Mouse (Mus musculus): ENCODE measurements at regions not wholly inside any gene's neighbourhood (a gene's known extent, or its start where the extent isn't known, plus 50 kb on each side); places are given as distances from the start of the nearest gene placed in this dataset.
"Not testable (repeated sequence)": the region's sequence is repeated elsewhere in the genome, so short reads cannot be mapped to it uniquely, and the experiment has no call there.

GRCm38 (mm10) chr12:32434506-32435002, 56.0 kb downstream of the Ccdc71l start:
- H3K9me3 ChIP-seq (ENCODE audit: control insufficient read depth, low read length), result no peaks in the 10 kb centered on the region
- ATAC-seq, result no peak
- H3K4me2 ChIP-seq (ENCODE audit: low read depth, low read length), result no peak overlapping the region
- no peaks in the 10 kb centered on the region for H3K36me3 ChIP-seq (ENCODE audit: control insufficient read depth, insufficient read depth, low read length)
- no peaks in the 10 kb centered on the region for H3K4me1 ChIP-seq (ENCODE audit: control insufficient read depth, insufficient read depth, low read length)
- no peak overlapping the region for H3K9ac ChIP-seq (ENCODE audit: low read depth, low read length)
- H3K27ac ChIP-seq (ENCODE audit: low read length), result no peak overlapping the region
- no peak overlapping the region for H3K4me3 ChIP-seq (ENCODE audit: low read length)
- H3K27me3 ChIP-seq (replicated peaks; ENCODE audit: control insufficient read depth, insufficient read depth, low read length), result no peaks in the 10 kb centered on the region

GRCm38 (mm10) chr12:32435126-32435525, 56.6 kb downstream of the Ccdc71l start:
- 47% methylated on average over 1 of the region's 1 CpGs for WGBS

GRCm38 (mm10) chr12:32438209-32438608, 59.7 kb downstream of the Ccdc71l start:
- 73% methylated on average over 1 of the region's 1 CpGs for WGBS

More at GRCm38 (mm10) chr12:32435126-32435525, 56.6 kb downstream of the Ccdc71l start:
- Histone ChIP-seq H3K27ac (ENCODE audit: low read length) (no peak overlapping the region), H3K9me3 (ENCODE audit: control insufficient read depth, low read length) (no peaks in the 10 kb centered on the region), H3K4me1 (ENCODE audit: control insufficient read depth, insufficient read depth, low read length) (no peaks in the 10 kb centered on the region), H3K4me2 (ENCODE audit: low read depth, low read length) (no peak overlapping the region), H3K27me3 (replicated peaks; ENCODE audit: control insufficient read depth, insufficient read depth, low read length) (no peaks in the 10 kb centered on the region), H3K4me3 (ENCODE audit: low read length) (no peak overlapping the region), H3K36me3 (ENCODE audit: control insufficient read depth, insufficient read depth, low read length) (no peaks in the 10 kb centered on the region), H3K9ac (ENCODE audit: low read depth, low read length) (no peak overlapping the region)
- ATAC-seq, result no peak

GRCm38 (mm10) chr12:32444770-32445169, 66.3 kb downstream of the Ccdc71l start:
- Histone ChIP-seq H3K36me3 (ENCODE audit: control insufficient read depth, insufficient read depth, low read length) (no peaks in the 10 kb centered on the region), H3K9ac (ENCODE audit: low read depth, low read length) (no peak overlapping the region), H3K4me1 (ENCODE audit: control insufficient read depth, insufficient read depth, low read length) (no peaks in the 10 kb centered on the region), H3K27me3 (replicated peaks; ENCODE audit: control insufficient read depth, insufficient read depth, low read length) (no peaks in the 10 kb centered on the region), H3K9me3 (ENCODE audit: control insufficient read depth, low read length) (no peaks in the 10 kb centered on the region), H3K4me2 (ENCODE audit: low read depth, low read length) (no peak overlapping the region), H3K4me3 (ENCODE audit: low read length) (no peak overlapping the region), H3K27ac (ENCODE audit: low read length) (no peak overlapping the region; the same call in 1 of the 2 replicates)
- ATAC-seq, result peak; percentile 32; the same call in 1 of the 2 replicates
- WGBS, result 66% methylated on average over 4 of the region's 4 CpGs

More at GRCm38 (mm10) chr12:32438209-32438608, 59.7 kb downstream of the Ccdc71l start:
- Histone ChIP-seq H3K4me2 (ENCODE audit: low read depth, low read length) (no peak overlapping the region), H3K4me3 (ENCODE audit: low read length) (no peak overlapping the region), H3K36me3 (ENCODE audit: control insufficient read depth, insufficient read depth, low read length) (no peaks in the 10 kb centered on the region), H3K27ac (ENCODE audit: low read length) (no peak overlapping the region), H3K4me1 (ENCODE audit: control insufficient read depth, insufficient read depth, low read length) (no peaks in the 10 kb centered on the region), H3K9ac (ENCODE audit: low read depth, low read length) (no peak overlapping the region), H3K27me3 (replicated peaks; ENCODE audit: control insufficient read depth, insufficient read depth, low read length) (no peaks in the 10 kb centered on the region), H3K9me3 (ENCODE audit: control insufficient read depth, low read length) (no peaks in the 10 kb centered on the region)
- no peak for ATAC-seq

- H3K27ac ChIP-seq (ENCODE audit: low read length), result peak overlapping the region; percentile 51; the same call in 1 of the 2 replicates
- no peaks in the 10 kb centered on the region for H3K4me1 ChIP-seq (ENCODE audit: control insufficient read depth, insufficient read depth, low read length)
- peak; percentile 92 for ATAC-seq
- no peak overlapping the region for H3K4me2 ChIP-seq (ENCODE audit: low read depth, low read length)
- no peaks in the 10 kb centered on the region for H3K9me3 ChIP-seq (ENCODE audit: control insufficient read depth, low read length)
- H3K27me3 ChIP-seq (replicated peaks; ENCODE audit: control insufficient read depth, insufficient read depth, low read length), result no peaks in the 10 kb centered on the region
- H3K4me3 ChIP-seq (ENCODE audit: low read length), result no peak overlapping the region
- H3K9ac ChIP-seq (ENCODE audit: low read depth, low read length), result no peak overlapping the region
- H3K36me3 ChIP-seq (ENCODE audit: control insufficient read depth, insufficient read depth, low read length), result no peaks in the 10 kb centered on the region
Measured at GRCm38 (mm10) chr12:32445874-32446273, 67.4 kb downstream of the Ccdc71l start.

GRCm38 (mm10) chr12:32449373-32449772, 70.9 kb downstream of the Ccdc71l start:
- no peaks in the 10 kb centered on the region for H3K4me1 ChIP-seq (ENCODE audit: control insufficient read depth, insufficient read depth, low read length)
- H3K27me3 ChIP-seq (replicated peaks; ENCODE audit: control insufficient read depth, insufficient read depth, low read length), result no peaks in the 10 kb centered on the region
- H3K36me3 ChIP-seq (ENCODE audit: control insufficient read depth, insufficient read depth, low read length), result no peaks in the 10 kb centered on the region
- H3K9ac ChIP-seq (ENCODE audit: low read depth, low read length), result no peak overlapping the region
- no peaks in the 10 kb centered on the region for H3K9me3 ChIP-seq (ENCODE audit: control insufficient read depth, low read length)
- H3K4me2 ChIP-seq (ENCODE audit: low read depth, low read length), result no peak overlapping the region
- H3K27ac ChIP-seq (ENCODE audit: low read length), result no peak overlapping the region
- H3K4me3 ChIP-seq (ENCODE audit: low read length), result no peak overlapping the region
- ATAC-seq, result no peak

GRCm38 (mm10) chr12:32451226-32451625, 72.7 kb downstream of the Ccdc71l start:
- H3K9ac ChIP-seq (ENCODE audit: low read depth, low read length), result no peak overlapping the region
- H3K4me3 ChIP-seq (ENCODE audit: low read length), result no peak overlapping the region
- no peaks in the 10 kb centered on the region for H3K9me3 ChIP-seq (ENCODE audit: control insufficient read depth, low read length)
- no peak overlapping the region for H3K4me2 ChIP-seq (ENCODE audit: low read depth, low read length)
- ATAC-seq, result no peak
- no peaks in the 10 kb centered on the region for H3K4me1 ChIP-seq (ENCODE audit: control insufficient read depth, insufficient read depth, low read length)
- H3K36me3 ChIP-seq (ENCODE audit: control insufficient read depth, insufficient read depth, low read length), result no peaks in the 10 kb centered on the region
- 43% methylated on average over 1 of the region's 1 CpGs for WGBS
- no peak overlapping the region for H3K27ac ChIP-seq (ENCODE audit: low read length)
- H3K27me3 ChIP-seq (replicated peaks; ENCODE audit: control insufficient read depth, insufficient read depth, low read length), result no peaks in the 10 kb centered on the region

GRCm38 (mm10) chr12:32454794-32455193, 76.3 kb downstream of the Ccdc71l start:
- no peak overlapping the region for H3K4me3 ChIP-seq (ENCODE audit: low read length)
- no peaks in the 10 kb centered on the region for H3K9me3 ChIP-seq (ENCODE audit: control insufficient read depth, low read length)
- no peak for ATAC-seq

GRCm38 (mm10) chr12:32455231-32455630, 76.7 kb downstream of the Ccdc71l start:
- not testable (repeated sequence) for H3K4me2 ChIP-seq (ENCODE audit: low read depth, low read length); H3K4me3 ChIP-seq (ENCODE audit: low read length); H3K4me1 ChIP-seq (ENCODE audit: control insufficient read depth, insufficient read depth, low read length); H3K36me3 ChIP-seq (ENCODE audit: control insufficient read depth, insufficient read depth, low read length); H3K27me3 ChIP-seq (replicated peaks; ENCODE audit: control insufficient read depth, insufficient read depth, low read length); H3K9ac ChIP-seq (ENCODE audit: low read depth, low read length); H3K27ac ChIP-seq (ENCODE audit: low read length); H3K9me3 ChIP-seq (ENCODE audit: control insufficient read depth, low read length); ATAC-seq
- WGBS, result 85% methylated on average over 3 of the region's 3 CpGs

More at GRCm38 (mm10) chr12:32454794-32455193, 76.3 kb downstream of the Ccdc71l start:
- H3K27me3 ChIP-seq (replicated peaks; ENCODE audit: control insufficient read depth, insufficient read depth, low read length), result no peaks in the 10 kb centered on the region
- H3K4me2 ChIP-seq (ENCODE audit: low read depth, low read length), result no peak overlapping the region
- H3K4me1 ChIP-seq (ENCODE audit: control insufficient read depth, insufficient read depth, low read length), result no peaks in the 10 kb centered on the region
- no peak overlapping the region for H3K9ac ChIP-seq (ENCODE audit: low read depth, low read length)
- H3K27ac ChIP-seq (ENCODE audit: low read length), result no peak overlapping the region
- H3K36me3 ChIP-seq (ENCODE audit: control insufficient read depth, insufficient read depth, low read length), result no peaks in the 10 kb centered on the region

- Histone ChIP-seq H3K9ac (ENCODE audit: low read depth, low read length) (no peak overlapping the region), H3K9me3 (ENCODE audit: control insufficient read depth, low read length) (no peaks in the 10 kb centered on the region), H3K4me3 (ENCODE audit: low read length) (no peak overlapping the region), H3K27ac (ENCODE audit: low read length) (no peak overlapping the region), H3K36me3 (ENCODE audit: control insufficient read depth, insufficient read depth, low read length) (no peaks in the 10 kb centered on the region), H3K4me2 (ENCODE audit: low read depth, low read length) (no peak overlapping the region), H3K4me1 (ENCODE audit: control insufficient read depth, insufficient read depth, low read length) (no peaks in the 10 kb centered on the region), H3K27me3 (replicated peaks; ENCODE audit: control insufficient read depth, insufficient read depth, low read length) (no peaks in the 10 kb centered on the region)
- no peak for ATAC-seq
Measured at GRCm38 (mm10) chr12:32455913-32456312, 77.4 kb downstream of the Ccdc71l start.
